Mouse (Mus musculus): ENCODE measurements at regions not wholly inside any gene's neighbourhood (a gene's known extent, or its start where the extent isn't known, plus 50 kb on each side); places are given as distances from the start of the nearest gene placed in this dataset.

DNA sequence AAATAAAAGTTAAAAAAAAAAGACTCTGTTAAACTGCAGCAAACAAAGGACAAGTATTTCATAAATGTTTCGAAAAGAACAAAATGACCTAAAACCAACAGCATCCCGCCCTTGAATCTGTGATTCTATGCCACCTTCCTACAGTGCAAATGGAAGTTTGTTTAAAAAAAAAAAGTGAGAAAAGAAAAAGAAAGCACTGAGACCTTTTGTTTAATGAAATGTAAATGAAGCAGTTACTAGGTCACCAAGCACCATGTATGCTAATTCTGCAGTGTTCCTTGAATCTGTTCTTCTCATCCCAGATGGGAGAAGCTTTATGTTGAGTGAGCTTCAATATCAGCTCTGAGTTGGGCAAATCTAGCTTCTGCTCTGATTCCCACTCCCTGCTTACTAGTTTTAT is 64.8 kb downstream of the Dnajb9 start:
- Histone ChIP-seq H3K4me3 (no peak overlapping the region), H3K4me1 (replicated peaks) (no peaks in the 10 kb centered on the region), H3K36me3 (no peaks in the 10 kb centered on the region), H3K9me3 (peaks cover 7% of the 10 kb centered on the region; the same call in 1 of the 2 replicates), H3K27ac (replicated peaks) (no peak overlapping the region), H3K27me3 (no peaks in the 10 kb centered on the region), H3K4me2 (no peak overlapping the region), H3K9ac (no peak overlapping the region)
- 82% methylated on average over 2 of the region's 2 CpGs for WGBS
- ATAC-seq (ENCODE audit: low read depth), result no peak

DNA sequence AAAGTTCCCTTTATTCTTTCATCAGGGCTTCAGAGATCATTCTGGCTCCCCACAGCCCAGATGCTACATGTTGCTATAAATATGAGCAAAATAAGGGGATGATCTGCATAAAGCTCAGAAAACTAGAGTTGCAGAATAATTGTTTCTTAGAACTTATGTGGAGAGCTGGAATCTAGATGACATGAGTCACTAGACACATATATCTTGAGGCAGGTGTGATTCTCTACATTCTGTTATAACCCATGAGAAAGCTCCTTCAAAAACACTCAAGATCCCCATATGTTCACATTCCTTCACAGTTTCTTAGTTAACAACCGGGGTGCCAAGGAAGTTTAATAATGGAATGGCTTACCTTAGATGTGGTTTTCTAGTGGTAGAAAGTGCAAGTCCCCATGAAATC is 71.1 kb downstream of the Dnajb9 start:
- Histone ChIP-seq H3K4me1 (replicated peaks) (no peaks in the 10 kb centered on the region), H3K27ac (replicated peaks) (no peak overlapping the region), H3K4me3 (no peak overlapping the region), H3K36me3 (no peaks in the 10 kb centered on the region), H3K9ac (no peak overlapping the region), H3K27me3 (no peaks in the 10 kb centered on the region), H3K9me3 (no peaks in the 10 kb centered on the region), H3K4me2 (no peak overlapping the region)
- ATAC-seq (ENCODE audit: low read depth), result no peak
- 93% methylated on average over 1 of the region's 1 CpGs for WGBS

DNA sequence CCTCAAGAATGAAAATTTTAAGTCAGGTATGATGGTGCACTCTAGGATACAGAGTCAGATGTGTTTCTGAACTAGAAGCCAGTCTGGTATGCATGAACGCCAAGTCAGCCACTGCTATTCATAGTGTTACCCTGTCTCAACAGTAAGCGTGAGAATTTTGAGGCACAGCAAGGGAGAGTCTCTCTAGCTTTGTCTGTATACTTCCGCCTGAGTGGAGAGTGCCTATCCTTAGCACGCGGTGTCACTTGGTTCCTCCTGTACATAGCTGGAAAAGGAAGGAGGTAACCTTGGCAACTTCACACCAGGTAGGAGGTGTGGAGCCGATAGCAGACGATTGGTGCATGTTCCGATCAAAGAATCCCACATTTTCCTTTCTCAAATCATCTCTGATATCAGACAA is 81.3 kb downstream of the Dnajb9 start:
- Histone ChIP-seq H3K36me3 (no peaks in the 10 kb centered on the region), H3K27me3 (no peaks in the 10 kb centered on the region), H3K4me2 (no peak overlapping the region), H3K9ac (no peak overlapping the region), H3K27ac (replicated peaks) (no peak overlapping the region), H3K4me1 (replicated peaks) (no peaks in the 10 kb centered on the region), H3K9me3 (no peaks in the 10 kb centered on the region), H3K4me3 (no peak overlapping the region)
- 80% methylated on average over 8 of the region's 8 CpGs for WGBS
- ATAC-seq (ENCODE audit: low read depth), result no peak

DNA sequence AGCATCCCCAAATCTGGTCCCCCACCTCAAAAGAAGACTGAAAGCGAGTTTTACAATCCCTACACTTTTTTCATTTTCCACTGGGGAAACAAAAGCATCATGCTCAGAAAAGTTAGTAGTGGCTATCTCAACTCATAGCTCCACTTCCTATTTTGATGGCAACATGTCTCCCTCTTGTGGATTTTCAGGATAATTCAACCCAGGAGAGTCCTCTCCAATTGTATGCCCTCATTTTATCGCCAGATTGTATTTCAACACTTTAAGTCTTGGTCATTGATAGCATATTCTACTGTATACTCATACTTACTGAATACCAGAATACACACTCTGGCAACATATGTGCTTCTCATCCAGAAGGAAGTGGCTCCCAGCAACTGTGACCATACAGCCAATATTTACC is 105.0 kb downstream of the Dnajb9 start:
- no peaks in the 10 kb centered on the region for H3K4me1 ChIP-seq (replicated peaks)
- WGBS, result 52% methylated on average over 2 of the region's 2 CpGs
- no peaks in the 10 kb centered on the region for H3K36me3 ChIP-seq
- no peak overlapping the region for H3K9ac ChIP-seq
- H3K27me3 ChIP-seq, result no peaks in the 10 kb centered on the region
- H3K9me3 ChIP-seq, result no peaks in the 10 kb centered on the region
- H3K4me3 ChIP-seq, result no peak overlapping the region
- no peak for ATAC-seq (ENCODE audit: low read depth)
- H3K27ac ChIP-seq (replicated peaks), result no peak overlapping the region
- H3K4me2 ChIP-seq, result no peak overlapping the region

DNA sequence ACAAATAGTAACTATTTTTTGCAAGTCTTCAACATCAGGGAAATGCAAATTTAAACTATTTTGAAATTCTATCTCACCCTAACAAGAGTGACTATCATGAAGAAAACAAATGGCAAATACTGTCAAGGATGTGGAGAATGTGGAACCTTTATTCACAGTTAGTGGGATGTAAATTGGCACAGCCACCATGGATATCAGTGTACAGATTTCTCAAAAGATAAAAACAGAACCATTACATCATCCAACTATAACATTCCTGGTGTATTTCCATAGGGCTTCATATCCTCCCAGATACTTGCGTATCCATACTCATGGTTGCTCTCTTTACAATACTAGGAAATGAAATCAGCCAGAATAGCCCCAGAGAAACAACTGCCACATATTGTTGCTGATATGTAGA is 110.9 kb downstream of the Dnajb9 start:
- WGBS, result 100% methylated on average over 1 of the region's 1 CpGs
- no peak for ATAC-seq (ENCODE audit: low read depth)

DNA sequence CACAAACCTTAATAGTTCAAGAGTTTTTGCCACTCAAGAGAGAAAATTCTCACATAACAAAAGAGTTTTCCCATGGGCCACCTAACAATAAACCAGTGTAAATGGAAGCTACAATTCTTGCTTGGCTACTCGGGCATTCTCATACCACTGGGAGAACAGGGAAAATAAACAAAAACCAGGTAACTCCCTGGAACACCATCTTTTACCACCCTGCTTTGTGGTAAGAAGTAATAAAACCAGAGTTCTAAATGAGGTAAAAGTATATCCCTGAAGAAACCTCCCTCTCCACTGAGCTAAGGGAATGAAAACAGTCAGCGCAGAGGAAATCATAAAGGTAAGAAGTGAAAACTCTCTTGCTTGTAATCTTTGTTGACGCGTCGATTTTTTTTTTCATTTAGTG is 138.4 kb downstream of the Dnajb9 start:
- Histone ChIP-seq H3K9ac (no peak overlapping the region), H3K27me3 (no peaks in the 10 kb centered on the region), H3K9me3 (no peaks in the 10 kb centered on the region), H3K27ac (replicated peaks) (no peak overlapping the region), H3K36me3 (no peaks in the 10 kb centered on the region), H3K4me2 (no peak overlapping the region), H3K4me3 (no peak overlapping the region), H3K4me1 (replicated peaks) (no peaks in the 10 kb centered on the region)
- ATAC-seq (ENCODE audit: low read depth), result no peak
- WGBS, result 89% methylated on average over 5 of the region's 5 CpGs

More for the DNA sequence above, 110.9 kb downstream of the Dnajb9 start:
- H3K9ac ChIP-seq, result no peak overlapping the region
- H3K4me1 ChIP-seq (replicated peaks), result no peaks in the 10 kb centered on the region
- no peak overlapping the region for H3K4me2 ChIP-seq
- no peak overlapping the region for H3K27ac ChIP-seq (replicated peaks)
- no peaks in the 10 kb centered on the region for H3K9me3 ChIP-seq
- H3K27me3 ChIP-seq, result no peaks in the 10 kb centered on the region
- H3K36me3 ChIP-seq, result no peaks in the 10 kb centered on the region
- H3K4me3 ChIP-seq, result no peak overlapping the region

DNA sequence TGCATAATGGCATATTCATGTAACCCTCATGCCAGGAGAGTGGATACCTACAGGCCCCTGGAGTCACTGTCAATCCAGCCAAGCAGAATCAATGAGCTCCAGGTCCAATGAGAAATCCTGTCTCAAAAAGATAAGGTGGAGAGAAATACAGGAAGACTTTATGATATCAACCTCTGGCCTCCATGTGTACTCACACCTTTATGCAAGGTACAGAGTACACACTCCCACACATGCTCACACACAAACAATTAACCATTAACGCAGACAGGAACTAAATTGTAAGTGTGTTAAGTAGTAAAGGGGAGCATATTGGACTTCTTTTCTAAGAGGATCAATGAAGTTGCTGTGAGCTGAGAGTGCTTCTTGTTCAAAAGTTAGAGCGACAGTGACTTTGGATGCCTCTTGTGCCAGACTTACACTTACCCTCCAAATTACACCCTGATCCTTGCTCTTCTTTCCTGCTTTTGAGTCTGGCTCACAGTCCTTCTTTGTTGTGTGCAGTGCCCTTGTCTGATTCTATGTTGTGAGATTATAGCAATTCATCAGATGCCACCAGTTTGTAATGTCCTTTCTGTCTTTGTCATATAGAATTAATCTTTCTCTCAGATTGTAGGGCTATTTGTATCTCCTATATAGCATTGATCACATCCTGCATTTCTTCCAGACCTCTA is 153.5 kb downstream of the Dnajb9 start:
- 91% methylated on average over 2 of the region's 2 CpGs for WGBS
- no peaks in the 10 kb centered on the region for H3K9me3 ChIP-seq
- H3K9ac ChIP-seq, result no peak overlapping the region
- no peak overlapping the region for H3K4me2 ChIP-seq
- H3K27me3 ChIP-seq, result no peaks in the 10 kb centered on the region
- no peaks in the 10 kb centered on the region for H3K4me1 ChIP-seq (replicated peaks)
- H3K27ac ChIP-seq (replicated peaks), result no peak overlapping the region
- no peak for ATAC-seq (ENCODE audit: low read depth)
- H3K4me3 ChIP-seq, result no peak overlapping the region
- no peaks in the 10 kb centered on the region for H3K36me3 ChIP-seq

DNA sequence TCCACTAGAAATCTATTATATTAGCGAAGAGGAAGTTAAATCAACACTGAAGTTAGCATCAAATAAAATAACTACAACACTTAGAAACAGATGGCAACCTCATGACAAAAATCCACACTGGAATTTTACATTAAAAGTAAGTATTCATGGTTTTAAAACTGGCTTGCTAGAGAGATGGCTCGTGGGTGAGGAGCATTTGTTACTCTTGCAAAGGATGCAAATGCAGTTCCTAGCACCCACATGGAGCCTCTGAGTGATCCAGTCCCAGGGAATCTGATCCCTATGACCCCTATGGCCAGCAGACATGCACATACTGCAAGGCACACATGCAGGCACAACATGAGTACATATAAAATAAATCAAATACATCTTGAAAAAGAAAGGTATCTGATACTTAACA is 164.3 kb downstream of the Dnajb9 start:
- ATAC-seq (ENCODE audit: low read depth), result no peak
- Histone ChIP-seq H3K9ac (no peak overlapping the region), H3K9me3 (no peaks in the 10 kb centered on the region), H3K4me3 (no peak overlapping the region), H3K27me3 (no peaks in the 10 kb centered on the region), H3K27ac (replicated peaks) (no peak overlapping the region), H3K36me3 (no peaks in the 10 kb centered on the region), H3K4me1 (replicated peaks) (no peaks in the 10 kb centered on the region), H3K4me2 (no peak overlapping the region)
- 74% methylated on average over 2 of the region's 2 CpGs for WGBS

DNA sequence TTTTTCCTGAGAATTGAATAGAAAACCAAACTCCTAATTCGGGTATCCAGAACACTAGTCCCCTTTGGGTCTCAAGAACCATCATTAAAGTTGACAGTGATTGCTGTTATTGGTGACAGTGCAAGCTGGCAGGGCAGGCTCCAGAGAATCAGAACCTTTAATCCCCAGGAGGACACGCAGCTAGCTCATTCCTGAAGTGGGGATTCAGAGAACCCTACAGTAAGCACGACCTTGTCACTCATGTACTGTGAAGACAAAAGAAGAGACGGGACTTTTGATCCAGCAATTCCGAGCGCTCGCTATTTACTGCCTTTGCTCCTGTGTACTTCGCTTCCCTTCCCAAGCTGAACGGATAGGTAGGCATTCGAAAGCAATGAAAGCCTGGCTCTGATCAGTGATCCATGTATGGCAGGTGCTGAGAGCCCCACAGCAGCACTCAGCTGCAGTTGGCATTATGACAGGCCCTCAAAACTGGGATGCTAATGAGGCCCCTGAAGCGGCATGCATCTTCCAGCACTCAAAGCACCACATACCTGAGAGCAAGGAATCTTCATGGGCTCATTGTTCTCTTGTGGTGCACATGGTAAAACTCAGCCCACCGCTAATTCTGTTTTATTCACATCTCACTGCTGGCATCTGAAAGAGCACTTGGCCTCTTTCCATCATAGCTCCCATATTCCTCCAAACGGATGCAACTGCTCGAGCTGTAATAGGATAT is 165.6 kb downstream of the Dnajb9 start:
- 0 out of 2 replicates have a peak, but pooled peaks have one; percentile 15 for ATAC-seq (ENCODE audit: low read depth)
- 76% methylated on average over 14 of the region's 14 CpGs for WGBS
- no peaks in the 10 kb centered on the region for H3K36me3 ChIP-seq
- no peaks in the 10 kb centered on the region for H3K9me3 ChIP-seq
- no peak overlapping the region for H3K4me2 ChIP-seq
- H3K9ac ChIP-seq, result no peak overlapping the region
- no peak overlapping the region for H3K27ac ChIP-seq (replicated peaks)
- no peaks in the 10 kb centered on the region for H3K27me3 ChIP-seq
- no peak overlapping the region for H3K4me3 ChIP-seq
- H3K4me1 ChIP-seq (replicated peaks), result no peaks in the 10 kb centered on the region

DNA sequence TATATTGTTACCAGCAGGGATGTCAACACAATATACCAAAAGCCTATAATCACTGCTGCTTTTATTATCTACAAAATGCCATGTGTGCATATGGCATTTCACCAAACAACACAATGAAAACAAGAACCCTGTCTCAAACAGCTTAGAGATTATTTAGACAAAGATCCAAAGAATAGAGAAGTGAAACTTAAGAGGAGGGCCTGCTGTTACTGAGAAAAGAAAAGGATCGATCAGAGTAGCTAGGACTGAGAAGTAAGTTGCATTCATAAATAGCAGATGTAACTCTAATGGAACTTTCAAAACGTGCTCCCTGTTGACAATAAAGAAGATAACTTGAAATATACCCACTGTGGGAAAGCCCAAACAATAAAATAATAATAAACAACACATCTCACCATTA is 203.3 kb downstream of the Dnajb9 start:
- H3K4me1 ChIP-seq (replicated peaks), result no peaks in the 10 kb centered on the region
- H3K9me3 ChIP-seq, result no peaks in the 10 kb centered on the region
- no peak for ATAC-seq (ENCODE audit: low read depth)
- H3K36me3 ChIP-seq, result no peaks in the 10 kb centered on the region
- H3K27me3 ChIP-seq, result no peaks in the 10 kb centered on the region
- WGBS, result 74% methylated on average over 2 of the region's 2 CpGs
- no peak overlapping the region for H3K9ac ChIP-seq
- no peak overlapping the region for H3K4me3 ChIP-seq
- no peak overlapping the region for H3K4me2 ChIP-seq
- H3K27ac ChIP-seq (replicated peaks), result no peak overlapping the region

DNA sequence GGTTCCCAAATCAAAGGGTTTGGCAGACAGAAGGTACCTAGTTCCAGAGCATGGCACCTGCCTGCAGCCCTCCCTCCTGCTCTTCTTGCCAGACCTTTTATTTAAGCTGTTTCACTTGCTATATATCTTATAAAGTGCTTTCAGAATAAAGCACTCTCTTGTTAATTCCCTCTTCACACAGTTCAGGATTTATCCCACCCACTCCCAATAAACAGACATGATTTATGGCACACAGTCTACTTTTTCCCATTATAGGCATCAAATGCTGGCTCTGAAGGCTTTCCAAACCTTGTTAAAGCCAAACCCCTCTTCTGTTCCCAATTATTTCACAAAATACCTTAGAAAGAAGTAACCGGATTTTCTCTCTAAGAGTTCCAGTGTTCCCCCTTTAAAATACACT is 226.6 kb downstream of the Dnajb9 start:
- no peaks in the 10 kb centered on the region for H3K36me3 ChIP-seq
- H3K9me3 ChIP-seq, result no peaks in the 10 kb centered on the region
- no peak overlapping the region for H3K4me3 ChIP-seq
- no peak for ATAC-seq (ENCODE audit: low read depth)
- H3K4me1 ChIP-seq (replicated peaks), result no peaks in the 10 kb centered on the region
- H3K4me2 ChIP-seq, result no peak overlapping the region
- no peak overlapping the region for H3K9ac ChIP-seq
- WGBS, result 67% methylated on average over 1 of the region's 1 CpGs
- no peaks in the 10 kb centered on the region for H3K27me3 ChIP-seq
- H3K27ac ChIP-seq (replicated peaks), result no peak overlapping the region

DNA sequence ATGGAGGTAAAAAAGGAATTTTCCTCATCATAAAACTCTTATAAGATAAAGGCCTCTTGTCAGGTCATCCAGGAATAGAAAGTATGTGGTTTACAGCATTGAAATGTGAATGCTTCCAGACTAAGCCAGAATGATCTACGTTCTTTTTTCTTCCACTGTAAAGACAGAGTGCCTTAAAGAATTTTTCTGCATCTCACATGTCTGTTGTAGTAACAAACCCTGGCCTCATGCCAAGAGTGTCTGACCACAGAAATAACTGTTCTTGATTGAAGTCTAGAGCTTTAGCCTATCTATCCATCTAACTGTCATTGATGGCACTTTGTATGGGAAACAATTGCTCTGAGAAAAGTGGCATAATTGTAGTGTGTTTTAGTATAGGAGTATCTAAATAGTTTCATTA is 246.2 kb downstream of the Dnajb9 start:
- WGBS, result 65% methylated on average over 1 of the region's 1 CpGs
- no peaks in the 10 kb centered on the region for H3K9me3 ChIP-seq
- H3K4me2 ChIP-seq, result no peak overlapping the region
- H3K4me3 ChIP-seq, result no peak overlapping the region
- H3K36me3 ChIP-seq, result no peaks in the 10 kb centered on the region
- no peak overlapping the region for H3K27ac ChIP-seq (replicated peaks)
- no peak for ATAC-seq (ENCODE audit: low read depth)
- no peak overlapping the region for H3K9ac ChIP-seq
- no peaks in the 10 kb centered on the region for H3K4me1 ChIP-seq (replicated peaks)
- H3K27me3 ChIP-seq, result no peaks in the 10 kb centered on the region

Data from neural tube, embryonic 13.5 days (tissue).